Mouse (Mus musculus): ENCODE results near the gene Rrbp1. TPM values are rescaled to one million over a fixed set of nuclear protein-coding genes. Genes with fewer than 3 reads are reported as not detected.

Rrbp1 gene
- polyA plus RNA-seq, 1 experiment, result 72.4 TPM

GRCm38 (mm10) chr2:144014051-144014450 is 3.0 kb upstream of the Rrbp1 start:
- no peak for TF ChIP-seq GATA1 (IDR thresholded peaks at IDR 0.05; ENCODE audit: low read length)

- no peak for TF ChIP-seq GATA1 (IDR thresholded peaks at IDR 0.05; ENCODE audit: low read length)
Measured at GRCm38 (mm10) chr2:144010282-144011044, 600 bp downstream of the Rrbp1 start.

GRCm38 (mm10) chr2:144009551-144010281 is 1.3 kb downstream of the Rrbp1 start:
- TF ChIP-seq GATA1 (IDR thresholded peaks at IDR 0.05; ENCODE audit: low read length), result no peak

GRCm38 (mm10) chr2:144009081-144009480 is 2.0 kb downstream of the Rrbp1 start:
- no peak for TF ChIP-seq GATA1 (IDR thresholded peaks at IDR 0.05; ENCODE audit: low read length)

- TF ChIP-seq GATA1 (IDR thresholded peaks at IDR 0.05; ENCODE audit: low read length), result no peak
Measured at GRCm38 (mm10) chr2:144007211-144007610, 3.9 kb downstream of the Rrbp1 start.

GRCm38 (mm10) chr2:144006686-144007085 is 4.4 kb downstream of the Rrbp1 start:
- TF ChIP-seq GATA1 (IDR thresholded peaks at IDR 0.05; ENCODE audit: low read length), result no peak

- no peak for TF ChIP-seq GATA1 (IDR thresholded peaks at IDR 0.05; ENCODE audit: low read length)
Measured at GRCm38 (mm10) chr2:144005166-144005955, 5.7 kb downstream of the Rrbp1 start.

- no peak for TF ChIP-seq GATA1 (IDR thresholded peaks at IDR 0.05; ENCODE audit: low read length)
Measured at GRCm38 (mm10) chr2:144003544-144003943, 7.5 kb downstream of the Rrbp1 start.

GRCm38 (mm10) chr2:144002229-144002984 is 8.7 kb downstream of the Rrbp1 start:
- no peak for TF ChIP-seq GATA1 (IDR thresholded peaks at IDR 0.05; ENCODE audit: low read length)

- no peak for TF ChIP-seq GATA1 (IDR thresholded peaks at IDR 0.05; ENCODE audit: low read length)
Measured at GRCm38 (mm10) chr2:143992977-143993376, 18.1 kb downstream of the Rrbp1 start.

GRCm38 (mm10) chr2:143991964-143992672 is 18.9 kb downstream of the Rrbp1 start:
- TF ChIP-seq GATA1 (IDR thresholded peaks at IDR 0.05; ENCODE audit: low read length), result no peak

- TF ChIP-seq GATA1 (IDR thresholded peaks at IDR 0.05; ENCODE audit: low read length), result no peak
Measured at GRCm38 (mm10) chr2:143990997-143991396, 20.1 kb downstream of the Rrbp1 start.

GRCm38 (mm10) chr2:143988016-143988415 is 23.0 kb downstream of the Rrbp1 start:
- TF ChIP-seq GATA1 (IDR thresholded peaks at IDR 0.05; ENCODE audit: low read length), result no peak

GRCm38 (mm10) chr2:143987485-143987884 is 23.6 kb downstream of the Rrbp1 start:
- TF ChIP-seq GATA1 (IDR thresholded peaks at IDR 0.05; ENCODE audit: low read length), result no peak

GRCm38 (mm10) chr2:143983482-143983881 is 27.6 kb downstream of the Rrbp1 start:
- no peak for TF ChIP-seq GATA1 (IDR thresholded peaks at IDR 0.05; ENCODE audit: low read length)

All from G1E-ER4 (cell line).